Mouse (Mus musculus): ENCODE data around the gene Btbd9. TPM values are rescaled to one million over a fixed set of nuclear protein-coding genes. Genes with fewer than 3 reads are reported as not detected.
A peak's percentile ranks its signal among the peaks of the same experiment; 100 is the strongest.

The Btbd9 gene
- polyA plus RNA-seq, 1 experiment from 2014 or later: 27.6 TPM

GRCm38 (mm10) chr17:30347101-30347613 is 229.1 kb downstream of the Btbd9 start:
- in situ Hi-C loops (cut with MboI; ENCODE audit: low pct_unique_long_range_greater_than_20kb): no loop called here

GRCm38 (mm10) chr17:30345008-30345407 is 231.3 kb downstream of the Btbd9 start:
- DNase-seq (ENCODE audit: low read depth, low spot score) (no peak), ATAC-seq (no peak)
- H3K27me3 ChIP-seq: no peaks in the 10 kb centered on the region
- CTCF ChIA-PET: interaction anchor here (1.1 kb wide), 1 partner anchor 11 kb away, joined by 3 read pairs; no protein-coding TSS in a partner anchor
- POLR2A ChIA-PET: no interaction called here
- in situ Hi-C loops (cut with MboI; ENCODE audit: low pct_unique_long_range_greater_than_20kb): no loop called here
- TF ChIP-seq CTCF (IDR thresholded peaks at IDR 0.05): no peak

More at GRCm38 (mm10) chr17:30347101-30347613, 229.1 kb downstream of the Btbd9 start:
- DNase-seq (ENCODE audit: low read depth, low spot score): peak; percentile 9
- ChIA-PET CTCF (no interaction called here), POLR2A (no interaction called here)
- H3K27me3 ChIP-seq: no peaks in the 10 kb centered on the region
- ATAC-seq: no peak
- no peak for TF ChIP-seq CTCF (IDR thresholded peaks at IDR 0.05)

- no peaks in the 10 kb centered on the region for H3K27me3 ChIP-seq
- TF ChIP-seq CTCF (IDR thresholded peaks at IDR 0.05): no peak
- POLR2A ChIA-PET: no interaction called here
- in situ Hi-C loops (cut with MboI; ENCODE audit: low pct_unique_long_range_greater_than_20kb): no loop called here
- CTCF ChIA-PET: interaction anchor here (1.1 kb wide), 1 partner anchor 10 kb away, joined by 3 read pairs; no protein-coding TSS in a partner anchor
- ATAC-seq (no peak), DNase-seq (ENCODE audit: low read depth, low spot score) (no peak)
Observed at GRCm38 (mm10) chr17:30343701-30344473, 232.4 kb downstream of the Btbd9 start.

GRCm38 (mm10) chr17:30341556-30341955 is 234.7 kb downstream of the Btbd9 start:
- ChIA-PET POLR2A (no interaction called here), CTCF (interaction anchor here (1.0 to 1.2 kb wide), 2 partner anchors 16 to 52 kb away, joined by 3 read pairs; no protein-coding TSS in a partner anchor)
- DNase-seq (ENCODE audit: low read depth, low spot score): no peak
- no peak for TF ChIP-seq CTCF (IDR thresholded peaks at IDR 0.05)
- ATAC-seq: no peak
- H3K27me3 ChIP-seq: no peaks in the 10 kb centered on the region
- in situ Hi-C loops (cut with MboI; ENCODE audit: low pct_unique_long_range_greater_than_20kb): no loop called here

- in situ Hi-C loops (cut with MboI; ENCODE audit: low pct_unique_long_range_greater_than_20kb): no loop called here
- POLR2A ChIA-PET: no interaction called here
Observed at GRCm38 (mm10) chr17:30340495-30341126, 235.7 kb downstream of the Btbd9 start.

GRCm38 (mm10) chr17:30339317-30339716 is 237.0 kb downstream of the Btbd9 start:
- in situ Hi-C loops (cut with MboI; ENCODE audit: low pct_unique_long_range_greater_than_20kb): no loop called here
- ATAC-seq (no peak), DNase-seq (ENCODE audit: low read depth, low spot score) (no peak)
- no peak for TF ChIP-seq CTCF (IDR thresholded peaks at IDR 0.05)
- ChIA-PET CTCF (no interaction called here), POLR2A (no interaction called here)
- no peaks in the 10 kb centered on the region for H3K27me3 ChIP-seq

More at GRCm38 (mm10) chr17:30340495-30341126, 235.7 kb downstream of the Btbd9 start:
- ATAC-seq (no peak), DNase-seq (ENCODE audit: low read depth, low spot score) (no peak)
- CTCF ChIA-PET: interaction anchor here (1.0 kb wide), 1 partner anchor 51 kb away, joined by 3 read pairs; no protein-coding TSS in a partner anchor
- no peak for TF ChIP-seq CTCF (IDR thresholded peaks at IDR 0.05)
- no peaks in the 10 kb centered on the region for H3K27me3 ChIP-seq

GRCm38 (mm10) chr17:30336816-30337215 is 239.5 kb downstream of the Btbd9 start:
- TF ChIP-seq CTCF (IDR thresholded peaks at IDR 0.05): no peak
- no peaks in the 10 kb centered on the region for H3K27me3 ChIP-seq
- POLR2A ChIA-PET: no interaction called here
- CTCF ChIA-PET: no interaction called here
- DNase-seq (ENCODE audit: low read depth, low spot score) (no peak), ATAC-seq (no peak)
- in situ Hi-C loops (cut with MboI; ENCODE audit: low pct_unique_long_range_greater_than_20kb): no loop called here

- in situ Hi-C loops (cut with MboI; ENCODE audit: low pct_unique_long_range_greater_than_20kb): no loop called here
- DNase-seq (ENCODE audit: low read depth, low spot score) (no peak), ATAC-seq (no peak)
- POLR2A ChIA-PET: no interaction called here
- CTCF ChIA-PET: no interaction called here
- H3K27me3 ChIP-seq: no peaks in the 10 kb centered on the region
- TF ChIP-seq CTCF (IDR thresholded peaks at IDR 0.05): no peak
Observed at GRCm38 (mm10) chr17:30336280-30336679, 240.0 kb downstream of the Btbd9 start.

- no peak for DNase-seq (ENCODE audit: low read depth, low spot score)
- no peak for ATAC-seq
- in situ Hi-C loops (cut with MboI; ENCODE audit: low pct_unique_long_range_greater_than_20kb): no loop called here
- POLR2A ChIA-PET: no interaction called here
- no peaks in the 10 kb centered on the region for H3K27me3 ChIP-seq
- no peak for TF ChIP-seq CTCF (IDR thresholded peaks at IDR 0.05)
- CTCF ChIA-PET: no interaction called here
Observed at GRCm38 (mm10) chr17:30335746-30336145, 240.5 kb downstream of the Btbd9 start.

- TF ChIP-seq CTCF (IDR thresholded peaks at IDR 0.05): no peak
Observed at GRCm38 (mm10) chr17:30334257-30334656, 242.0 kb downstream of the Btbd9 start.

GRCm38 (mm10) chr17:30333136-30333535 is 243.2 kb downstream of the Btbd9 start:
- in situ Hi-C loops (cut with MboI; ENCODE audit: low pct_unique_long_range_greater_than_20kb): no loop called here
- POLR2A ChIA-PET: no interaction called here
- no peak for DNase-seq (ENCODE audit: low read depth, low spot score)
- TF ChIP-seq CTCF (IDR thresholded peaks at IDR 0.05): no peak
- CTCF ChIA-PET: interaction anchor here (1.1 to 1.8 kb wide), 3 partner anchors 20 to 50 kb away, joined by 3 to 4 read pairs (median 3); no protein-coding TSS in a partner anchor
- ATAC-seq: no peak
- H3K27me3 ChIP-seq: no peaks in the 10 kb centered on the region

More at GRCm38 (mm10) chr17:30334257-30334656, 242.0 kb downstream of the Btbd9 start:
- DNase-seq (ENCODE audit: low read depth, low spot score) (no peak), ATAC-seq (no peak)
- POLR2A ChIA-PET: no interaction called here
- no peaks in the 10 kb centered on the region for H3K27me3 ChIP-seq
- CTCF ChIA-PET: interaction anchor here (1.1 to 1.8 kb wide), 3 partner anchors 10 to 51 kb away, joined by 3 to 4 read pairs (median 3); no protein-coding TSS in a partner anchor
- in situ Hi-C loops (cut with MboI; ENCODE audit: low pct_unique_long_range_greater_than_20kb): no loop called here
